Mouse (Mus musculus) heart, adult 2 months (tissue): Measurements from ENCODE around the gene Zdhhc5. TPM values are rescaled to one million over a fixed set of nuclear protein-coding genes. Genes with fewer than 3 reads are reported as not detected.
"Not testable (repeated sequence)": the region's sequence is repeated elsewhere in the genome, so short reads cannot be mapped to it uniquely, and the experiment has no call there.

Source experiments
- DNase-seq, 2 experiments: peaks; one replicate each; pipeline ENCODE4 v3.0.0; 2021
- H3K27ac ChIP-seq: fragments of 200-600 bp; 2 replicates; pipeline ENCODE4 v1.8.1; 2022
- H3K27me3 ChIP-seq: fragments of 200-500 bp; 2 replicates; pipeline ENCODE4 v1.6.1; 2012; ENCODE audit warnings: mild to moderate bottlenecking, low read length, inconsistent platforms, mixed read lengths; ENCODE audit not compliant: control insufficient read depth, insufficient read depth
- H3K36me3 ChIP-seq: fragments of 200-500 bp; 2 replicates; pipeline ENCODE4 v1.6.1; 2012; ENCODE audit warnings: low read length, inconsistent platforms; ENCODE audit not compliant: control insufficient read depth, insufficient read depth
- H3K4me1 ChIP-seq: fragments of 200-500 bp; 2 replicates; pipeline ENCODE4 v1.6.1; 2011; ENCODE audit warnings: low read length; ENCODE audit not compliant: control insufficient read depth, insufficient read depth
- H3K4me3 ChIP-seq: fragments of 200-600 bp; 2 replicates; pipeline ENCODE4 v1.8.1; 2022
- H3K79me2 ChIP-seq: fragments of 200-500 bp; replicated peaks from 2 replicates; pipeline ENCODE4 v1.6.1; 2012; ENCODE audit warnings: mild to moderate bottlenecking, inconsistent platforms, low read length, moderate library complexity, mixed read lengths; ENCODE audit not compliant: control insufficient read depth, insufficient read depth
- H3K9ac ChIP-seq: fragments of 200-500 bp; 2 replicates; pipeline ENCODE4 v1.6.1; 2012; ENCODE audit warnings: low read depth, mild to moderate bottlenecking, control low read depth, inconsistent platforms, low read length, mixed read lengths
- CTCF ChIP-seq: fragments of 200-600 bp; IDR thresholded peaks from 2 replicates; pipeline ENCODE4 v1.8.1; 2022; ENCODE audit warnings: antibody characterized with exemption, mild to moderate bottlenecking, moderate library complexity
- EP300 ChIP-seq: fragments of 200-500 bp; IDR thresholded peaks from 2 replicates; pipeline ENCODE4 v1.6.1; 2011; ENCODE audit warnings: low read depth, low read length, control low read depth; ENCODE audit not compliant: insufficient read depth
- POLR2A ChIP-seq: fragments of 200-500 bp; IDR thresholded peaks from 2 replicates; pipeline ENCODE4 v1.6.1; 2011; ENCODE audit warnings: mild to moderate bottlenecking, low read depth, low read length, control low read depth; ENCODE audit not compliant: insufficient read depth
- WGBS: fragments of 180-500 bp; shearing (Covaris S2); methylation state at CpG from one replicate; pipeline ENCODE4 v1.1.7; 2018; 5-methylcytosine and 5-hydroxymethylcytosine counted together
- intact Hi-C: fragments of 180-260 bp; cut with DNase I; formaldehyde crosslinking; loops from one replicate; pipeline ENCODE4 v1.15.1; 2025
- polyA plus RNA-seq: library from polyadenylated mRNA; depleted of rRNA; stranded (reverse); fragments of >200 nt; gene quantifications from 2 replicates; pipeline ENCODE4 v1.2.3, GENCODE M21; 2012
- total RNA-seq, 2 experiments: library from RNA; stranded (reverse); gene quantifications; 2 replicates each; pipeline ENCODE4 v1.2.3; 2021

Zdhhc5 gene
- total and polyA plus RNA-seq, 3 experiments: 47.6 to 72.5 (median 62.8) TPM

GRCm38 (mm10) chr2:84732394-84732793 is 17.4 kb upstream of the Zdhhc5 start:
- 70% methylated on average over 1 of the region's 1 CpGs for WGBS
- H3K79me2 ChIP-seq: no peaks in the 10 kb centered on the region

GRCm38 (mm10) chr2:84731206-84731605 is 16.2 kb upstream of the Zdhhc5 start:
- intact Hi-C loops: no loop called here
- TF ChIP-seq CTCF: no peak
- no peak for TF ChIP-seq EP300
- TF ChIP-seq POLR2A: no peak
- Histone ChIP-seq H3K27me3 (peaks cover 3% of the 10 kb centered on the region), H3K4me3 (no peak overlapping the region), H3K27ac (no peak overlapping the region), H3K9ac (no peak overlapping the region), H3K79me2 (no peaks in the 10 kb centered on the region), H3K36me3 (no peaks in the 10 kb centered on the region), H3K4me1 (no peaks in the 10 kb centered on the region)
- DNase-seq: no peak
- 57% methylated on average over 3 of the region's 3 CpGs for WGBS

More at GRCm38 (mm10) chr2:84732394-84732793, 17.4 kb upstream of the Zdhhc5 start:
- peaks cover 5% of the 10 kb centered on the region for H3K27me3 ChIP-seq
- no peak overlapping the region for H3K27ac ChIP-seq
- TF ChIP-seq EP300 (no peak), CTCF (no peak), POLR2A (no peak)
- H3K4me1 ChIP-seq: no peaks in the 10 kb centered on the region
- no peaks in the 10 kb centered on the region for H3K36me3 ChIP-seq
- H3K9ac ChIP-seq: no peak overlapping the region
- intact Hi-C loops: no loop called here
- no peak for DNase-seq
- H3K4me3 ChIP-seq: no peak overlapping the region

GRCm38 (mm10) chr2:84728191-84728590 is 13.2 kb upstream of the Zdhhc5 start:
- not testable (repeated sequence) for H3K79me2 ChIP-seq, H3K27me3 ChIP-seq, H3K9ac ChIP-seq, DNase-seq, H3K27ac ChIP-seq, H3K4me3 ChIP-seq, H3K4me1 ChIP-seq
- intact Hi-C loops: loop anchor here (5.0 kb wide), 1 partner anchor 309 kb away; the partner anchor contains the start of genes P2rx3 and Ssrp1
- WGBS: 91% methylated on average over 5 of the region's 5 CpGs
- H3K36me3 ChIP-seq: peaks cover 12% of the 10 kb centered on the region

- intact Hi-C loops: loop anchor here (1.0 to 5.0 kb wide), 2 partner anchors 11 to 310 kb away; partner anchors contain the start of genes P2rx3 and Ssrp1
- H3K9ac ChIP-seq: peak within 1 kb of the TSS; percentile 71
- H3K36me3 ChIP-seq: peaks cover 12% of the 10 kb centered on the region
- TF ChIP-seq CTCF: no peak; the same call in 1 of the 2 replicates
- TF ChIP-seq POLR2A: peak; percentile 93
- 0 out of 2 replicates have a peak, but pooled peaks have one; percentile 36 for TF ChIP-seq EP300
- peak within 1 kb of the TSS; percentile 88 for H3K27ac ChIP-seq
- no peaks in the 10 kb centered on the region; the same call in 1 of the 2 replicates for H3K79me2 ChIP-seq
- under 1% methylated on average over 39 of the region's 39 CpGs for WGBS
- H3K4me3 ChIP-seq: peak within 1 kb of the TSS; percentile 72
- peak; percentile 95 to 98 for DNase-seq
- H3K27me3 ChIP-seq: no peaks in the 10 kb centered on the region
- peaks cover 6% of the 10 kb centered on the region for H3K4me1 ChIP-seq
These were observed 12.3 kb upstream of the Zdhhc5 start, which contains the start of gene Clp1 for GRCm38 (mm10) chr2:84727172-84727858. Clp1 (minus strand) TSS chr2:84727350.

GRCm38 (mm10) chr2:84726716-84727115 is 11.7 kb upstream of the Zdhhc5 start:
- intact Hi-C loops: loop anchor here (1.0 to 5.0 kb wide), 2 partner anchors 10 to 311 kb away; partner anchors contain the start of genes P2rx3 and Ssrp1
- Histone ChIP-seq H3K4me1 (peaks cover 6% of the 10 kb centered on the region), H3K27ac (peak overlapping the region; percentile 72)

GRCm38 (mm10) chr2:84725770-84726169 is 10.8 kb upstream of the Zdhhc5 start:
- H3K36me3 ChIP-seq: peaks cover 12% of the 10 kb centered on the region
- H3K79me2 ChIP-seq: no peaks in the 10 kb centered on the region; the same call in 1 of the 2 replicates
- H3K9ac ChIP-seq: no peak overlapping the region
- peaks cover 6% of the 10 kb centered on the region for H3K4me1 ChIP-seq
- no peak overlapping the region for H3K4me3 ChIP-seq
- H3K27me3 ChIP-seq: no peaks in the 10 kb centered on the region
- TF ChIP-seq EP300 (no peak), POLR2A (no peak), CTCF (no peak)
- intact Hi-C loops: loop anchor here (5.0 kb wide), 1 partner anchor 312 kb away; the partner anchor contains the start of genes P2rx3 and Ssrp1
- DNase-seq: no peak
- H3K27ac ChIP-seq: no peak overlapping the region
- WGBS: 85% methylated on average over 10 of the region's 10 CpGs

More at GRCm38 (mm10) chr2:84726716-84727115, 11.7 kb upstream of the Zdhhc5 start:
- H3K79me2 ChIP-seq: no peaks in the 10 kb centered on the region; the same call in 1 of the 2 replicates
- TF ChIP-seq POLR2A: no peak
- TF ChIP-seq CTCF: no peak
- TF ChIP-seq EP300: no peak
- peaks cover 12% of the 10 kb centered on the region for H3K36me3 ChIP-seq
- DNase-seq: no peak
- peak overlapping the region; percentile 31; the same call in 1 of the 2 replicates for H3K9ac ChIP-seq
- peak overlapping the region; percentile 72 for H3K4me3 ChIP-seq
- WGBS: 2% methylated on average over 9 of the region's 9 CpGs
- H3K27me3 ChIP-seq: no peaks in the 10 kb centered on the region
